In the genomic region with DNA sequence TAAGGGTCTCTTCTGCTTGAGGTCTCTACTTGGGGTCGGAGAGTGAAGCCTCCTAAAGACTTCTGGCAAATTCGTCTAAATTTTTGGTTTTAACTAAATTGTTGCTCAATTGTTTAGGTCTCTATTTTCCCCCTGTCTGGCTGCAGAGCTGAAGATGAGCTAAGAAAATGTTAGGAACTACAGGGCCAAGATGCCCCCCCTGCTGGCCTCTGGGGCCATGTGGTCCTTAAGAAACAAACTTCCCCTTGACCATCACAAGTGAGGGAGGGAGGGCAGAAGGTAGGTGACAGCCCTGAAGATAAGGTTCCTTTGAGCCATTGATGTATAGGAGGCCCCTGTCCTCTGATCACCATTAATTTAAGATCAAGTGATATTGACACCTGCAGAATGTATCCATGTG, we compare ENCODE assay signal across 31 mouse cellular contexts.
"Had no signal": no experiment of that assay in that cellular context is flagged by ENCODE, and none has a peak within 500 bp of the region (broad histone marks: within the 10 kb centered on the region; RNA-seq: fewer than 3 reads in every experiment).

No protein-coding gene starts in this region.

- H3K4me1 ChIP-seq: liver, embryonic 13.5 days had no signal

- H3K4me3 ChIP-seq: limb, embryonic 10.5 days; limb, embryonic 12.5 days; limb, embryonic 13.5 days; limb, embryonic 15.5 days; liver, embryonic 12.5 days; liver, embryonic 13.5 days; liver, embryonic 15.5 days; lung, embryonic 15.5 days; megakaryocyte, embryonic 14.5 days; midbrain, embryonic 10.5 days; midbrain, embryonic 12.5 days; midbrain, embryonic 13.5 days; midbrain, embryonic 15.5 days; myocyte; neural tube, embryonic 12.5 days; neural tube, embryonic 13.5 days had no signal

- ATAC-seq: liver, embryonic 12.5 days; liver, postnatal 0 days; lung, postnatal 0 days; midbrain, embryonic 13.5 days; midbrain, embryonic 15.5 days; midbrain, embryonic 16.5 days had no signal

- DNase-seq: left cerebral cortex, postnatal 4 days; liver; liver, embryonic 13.5 days; liver, postnatal 0 days; lung, adult 18-20 months; lung, adult 2 months; lung, embryonic 14.5 days; lung, postnatal 10 days; lung, postnatal 14 days; lung, postnatal 36 days; lung, postnatal 4 days had no signal

- H3K9ac ChIP-seq: limb, embryonic 12.5 days; limb, embryonic 13.5 days; limb, embryonic 15.5 days; liver, embryonic 12.5 days; liver, embryonic 13.5 days; liver, embryonic 14.5 days; liver, embryonic 15.5 days; liver, postnatal 0 days; lung, embryonic 14.5 days; lung, embryonic 15.5 days; midbrain, embryonic 12.5 days; midbrain, embryonic 13.5 days; midbrain, embryonic 15.5 days; neural tube, embryonic 12.5 days; neural tube, embryonic 13.5 days had no signal

- H3K9me3 ChIP-seq: limb, embryonic 10.5 days; limb, embryonic 12.5 days; limb, embryonic 13.5 days; limb, embryonic 15.5 days; liver, embryonic 12.5 days; liver, embryonic 13.5 days; liver, embryonic 15.5 days; lung, embryonic 15.5 days; megakaryocyte, embryonic 14.5 days; midbrain, embryonic 10.5 days; midbrain, embryonic 12.5 days; midbrain, embryonic 13.5 days; midbrain, embryonic 15.5 days; neural tube, embryonic 12.5 days; neural tube, embryonic 13.5 days had no signal

- H3K27me3 ChIP-seq: limb, embryonic 12.5 days; limb, embryonic 15.5 days; liver, embryonic 12.5 days; liver, embryonic 13.5 days; liver, embryonic 15.5 days; lung, embryonic 15.5 days; megakaryocyte, embryonic 14.5 days; midbrain, embryonic 12.5 days; midbrain, embryonic 13.5 days; midbrain, embryonic 15.5 days; neural tube, embryonic 12.5 days; neural tube, embryonic 13.5 days had no signal

- H3K27ac ChIP-seq: limb, embryonic 10.5 days; limb, embryonic 12.5 days; limb, embryonic 13.5 days; limb, embryonic 15.5 days; liver, embryonic 12.5 days; liver, embryonic 13.5 days; liver, embryonic 14.5 days; liver, embryonic 15.5 days; lung, embryonic 15.5 days; macrophage; midbrain, embryonic 10.5 days; midbrain, embryonic 12.5 days; midbrain, embryonic 13.5 days; neural tube, embryonic 12.5 days; neural tube, embryonic 13.5 days had no signal

- H3K4me2 ChIP-seq: limb, embryonic 12.5 days; limb, embryonic 13.5 days; limb, embryonic 15.5 days; liver, embryonic 11.5 days; liver, embryonic 12.5 days; liver, embryonic 13.5 days; liver, embryonic 15.5 days; lung, embryonic 14.5 days; lung, embryonic 15.5 days; midbrain, embryonic 12.5 days; midbrain, embryonic 13.5 days; midbrain, embryonic 15.5 days; neural tube, embryonic 12.5 days; neural tube, embryonic 13.5 days had no signal

- H3K36me3 ChIP-seq: limb, embryonic 12.5 days; limb, embryonic 15.5 days; liver, embryonic 13.5 days; liver, embryonic 15.5 days; lung, embryonic 15.5 days; midbrain, embryonic 12.5 days; midbrain, embryonic 13.5 days; midbrain, embryonic 15.5 days; neural tube, embryonic 12.5 days; neural tube, embryonic 13.5 days had no signal
